Mouse (Mus musculus): ENCODE results near the gene Gid4. TPM values are rescaled to one million over a fixed set of nuclear protein-coding genes. Genes with fewer than 3 reads are reported as not detected.

Gene Gid4
- polyA plus RNA-seq (2015; fragmentation: Nextera tagmentation; extraction: Ambion mirVana): 29.5 and 30.7 TPM in 2 replicates

GRCm38 (mm10) chr11:60416963-60417716 lies at the start of gene Gid4:
Gene Gid4, plus strand, starts transcription at chr11:60417145.
- WGBS: under 1% methylated on average over 60 of the region's 81 CpGs
- Histone ChIP-seq H3K4me1 (peaks cover 27% of the 10 kb centered on the region), H3K27ac (replicated peaks) (peak within 1 kb of the TSS; percentile 90), H3K9me3 (replicated peaks) (no peaks in the 10 kb centered on the region), H3K36me3 (no peaks in the 10 kb centered on the region), H3K4me3 (replicated peaks) (peak within 1 kb of the TSS; percentile 94), H3K27me3 (no peaks in the 10 kb centered on the region), H3K9ac (peak within 1 kb of the TSS; percentile 95), H3K4me2 (replicated peaks) (peak within 1 kb of the TSS; percentile 71)
- peak; percentile 97 for ATAC-seq (ENCODE audit: insufficient number of reproducible peaks, low FRiP score, low TSS enrichment, low read depth)

- no peak for ATAC-seq (ENCODE audit: insufficient number of reproducible peaks, low FRiP score, low TSS enrichment, low read depth)
- H3K27ac ChIP-seq (replicated peaks): no peak overlapping the region
- no peak overlapping the region for H3K9ac ChIP-seq
- H3K4me1 ChIP-seq: peaks cover 23% of the 10 kb centered on the region
- H3K4me3 ChIP-seq (replicated peaks): no peak overlapping the region
- no peaks in the 10 kb centered on the region for H3K9me3 ChIP-seq (replicated peaks)
- no peak overlapping the region for H3K4me2 ChIP-seq (replicated peaks)
- H3K36me3 ChIP-seq: no peaks in the 10 kb centered on the region
- no peaks in the 10 kb centered on the region for H3K27me3 ChIP-seq
- WGBS: 70% methylated on average over 3 of the region's 3 CpGs
Observed at GRCm38 (mm10) chr11:60367256-60367655, 49.7 kb upstream of the Gid4 start.

GRCm38 (mm10) chr11:60368909-60369308 lies 48.0 kb upstream of the Gid4 start:
- H3K27ac ChIP-seq (replicated peaks): no peak overlapping the region

GRCm38 (mm10) chr11:60369448-60369847 lies 47.5 kb upstream of the Gid4 start:
- Histone ChIP-seq H3K4me1 (peaks cover 23% of the 10 kb centered on the region), H3K9me3 (replicated peaks) (no peaks in the 10 kb centered on the region), H3K9ac (no peak overlapping the region), H3K36me3 (no peaks in the 10 kb centered on the region), H3K27ac (replicated peaks) (no peak overlapping the region), H3K27me3 (no peaks in the 10 kb centered on the region), H3K4me2 (replicated peaks) (no peak overlapping the region), H3K4me3 (replicated peaks) (no peak overlapping the region)
- 39% methylated on average over 4 of the region's 4 CpGs for WGBS
- ATAC-seq (ENCODE audit: insufficient number of reproducible peaks, low FRiP score, low TSS enrichment, low read depth): no peak

More at GRCm38 (mm10) chr11:60368909-60369308, 48.0 kb upstream of the Gid4 start:
- H3K9me3 ChIP-seq (replicated peaks): no peaks in the 10 kb centered on the region
- H3K4me2 ChIP-seq (replicated peaks): no peak overlapping the region
- H3K36me3 ChIP-seq: no peaks in the 10 kb centered on the region
- no peak for ATAC-seq (ENCODE audit: insufficient number of reproducible peaks, low FRiP score, low TSS enrichment, low read depth)
- H3K9ac ChIP-seq: no peak overlapping the region
- H3K4me1 ChIP-seq: peaks cover 23% of the 10 kb centered on the region
- H3K27me3 ChIP-seq: no peaks in the 10 kb centered on the region
- H3K4me3 ChIP-seq (replicated peaks): no peak overlapping the region
- 41% methylated on average over 4 of the region's 4 CpGs for WGBS

GRCm38 (mm10) chr11:60370431-60370830 lies 46.5 kb upstream of the Gid4 start:
- H3K4me1 ChIP-seq: peaks cover 19% of the 10 kb centered on the region
- no peak for ATAC-seq (ENCODE audit: insufficient number of reproducible peaks, low FRiP score, low TSS enrichment, low read depth)
- H3K36me3 ChIP-seq: no peaks in the 10 kb centered on the region
- H3K4me3 ChIP-seq (replicated peaks): no peak overlapping the region
- H3K27ac ChIP-seq (replicated peaks): no peak overlapping the region
- H3K4me2 ChIP-seq (replicated peaks): no peak overlapping the region
- 84% methylated on average over 13 of the region's 13 CpGs for WGBS
- no peaks in the 10 kb centered on the region for H3K27me3 ChIP-seq
- H3K9me3 ChIP-seq (replicated peaks): no peaks in the 10 kb centered on the region
- H3K9ac ChIP-seq: no peak overlapping the region

GRCm38 (mm10) chr11:60374481-60374880 lies 42.5 kb upstream of the Gid4 start:
- no peak overlapping the region for H3K4me2 ChIP-seq (replicated peaks)
- H3K27me3 ChIP-seq: no peaks in the 10 kb centered on the region
- no peak for ATAC-seq (ENCODE audit: insufficient number of reproducible peaks, low FRiP score, low TSS enrichment, low read depth)
- peaks cover 3% of the 10 kb centered on the region; the same call in 1 of the 2 replicates for H3K4me1 ChIP-seq
- no peak overlapping the region for H3K9ac ChIP-seq
- H3K36me3 ChIP-seq: no peaks in the 10 kb centered on the region
- H3K4me3 ChIP-seq (replicated peaks): no peak overlapping the region
- 64% methylated on average over 6 of the region's 6 CpGs for WGBS
- no peak overlapping the region for H3K27ac ChIP-seq (replicated peaks)
- no peaks in the 10 kb centered on the region for H3K9me3 ChIP-seq (replicated peaks)

GRCm38 (mm10) chr11:60383518-60383917 lies 33.4 kb upstream of the Gid4 start:
- ATAC-seq (ENCODE audit: insufficient number of reproducible peaks, low FRiP score, low TSS enrichment, low read depth): no peak
- Histone ChIP-seq H3K27me3 (no peaks in the 10 kb centered on the region), H3K4me1 (peaks cover 11% of the 10 kb centered on the region), H3K36me3 (no peaks in the 10 kb centered on the region), H3K4me2 (replicated peaks) (no peak overlapping the region), H3K9ac (no peak overlapping the region), H3K9me3 (replicated peaks) (no peaks in the 10 kb centered on the region), H3K27ac (replicated peaks) (no peak overlapping the region), H3K4me3 (replicated peaks) (no peak overlapping the region)
- WGBS: 88% methylated on average over 6 of the region's 6 CpGs

- 8% methylated on average over 16 of the region's 16 CpGs for WGBS
- Histone ChIP-seq H3K9me3 (replicated peaks) (no peaks in the 10 kb centered on the region), H3K27me3 (no peaks in the 10 kb centered on the region), H3K9ac (no peak overlapping the region), H3K4me2 (replicated peaks) (peak overlapping the region; percentile 28), H3K27ac (replicated peaks) (no peak overlapping the region), H3K4me1 (peaks cover 11% of the 10 kb centered on the region), H3K36me3 (no peaks in the 10 kb centered on the region), H3K4me3 (replicated peaks) (no peak overlapping the region)
- ATAC-seq (ENCODE audit: insufficient number of reproducible peaks, low FRiP score, low TSS enrichment, low read depth): no peak
Observed at GRCm38 (mm10) chr11:60384762-60385421, 32.1 kb upstream of the Gid4 start.

GRCm38 (mm10) chr11:60385946-60386345 lies 31.0 kb upstream of the Gid4 start:
- Histone ChIP-seq H3K27me3 (no peaks in the 10 kb centered on the region), H3K4me3 (replicated peaks) (no peak overlapping the region), H3K4me2 (replicated peaks) (no peak overlapping the region), H3K9ac (no peak overlapping the region), H3K36me3 (no peaks in the 10 kb centered on the region), H3K9me3 (replicated peaks) (no peaks in the 10 kb centered on the region), H3K27ac (replicated peaks) (no peak overlapping the region), H3K4me1 (peaks cover 21% of the 10 kb centered on the region)
- WGBS: 77% methylated on average over 5 of the region's 5 CpGs
- ATAC-seq (ENCODE audit: insufficient number of reproducible peaks, low FRiP score, low TSS enrichment, low read depth): no peak

GRCm38 (mm10) chr11:60387944-60388343 lies 29.0 kb upstream of the Gid4 start:
- Histone ChIP-seq H3K9me3 (replicated peaks) (no peaks in the 10 kb centered on the region), H3K27ac (replicated peaks) (no peak overlapping the region), H3K4me3 (replicated peaks) (no peak overlapping the region), H3K4me2 (replicated peaks) (no peak overlapping the region), H3K4me1 (peaks cover 22% of the 10 kb centered on the region), H3K9ac (no peak overlapping the region), H3K27me3 (no peaks in the 10 kb centered on the region), H3K36me3 (no peaks in the 10 kb centered on the region)
- ATAC-seq (ENCODE audit: insufficient number of reproducible peaks, low FRiP score, low TSS enrichment, low read depth): no peak
- 81% methylated on average over 2 of the region's 2 CpGs for WGBS

GRCm38 (mm10) chr11:60391346-60391745 lies 25.6 kb upstream of the Gid4 start:
- Histone ChIP-seq H3K36me3 (no peaks in the 10 kb centered on the region; the same call in 1 of the 2 replicates), H3K27ac (replicated peaks) (no peak overlapping the region), H3K4me1 (peaks cover 11% of the 10 kb centered on the region), H3K4me2 (replicated peaks) (no peak overlapping the region), H3K27me3 (no peaks in the 10 kb centered on the region), H3K4me3 (replicated peaks) (no peak overlapping the region), H3K9ac (no peak overlapping the region), H3K9me3 (replicated peaks) (no peaks in the 10 kb centered on the region)
- ATAC-seq (ENCODE audit: insufficient number of reproducible peaks, low FRiP score, low TSS enrichment, low read depth): no peak
- WGBS: 62% methylated on average over 6 of the region's 6 CpGs
